Mouse (Mus musculus) MEL-GATA-1-ER (cell line): ENCODE results near the gene Kank4.

Experiments used
- DNase-seq: peaks from one replicate; pipeline ENCODE4 v3.0.0-alpha.2; 2012; ENCODE audit warnings: low read depth; ENCODE audit errors: extremely low read depth

Gene Kank4

DNA sequence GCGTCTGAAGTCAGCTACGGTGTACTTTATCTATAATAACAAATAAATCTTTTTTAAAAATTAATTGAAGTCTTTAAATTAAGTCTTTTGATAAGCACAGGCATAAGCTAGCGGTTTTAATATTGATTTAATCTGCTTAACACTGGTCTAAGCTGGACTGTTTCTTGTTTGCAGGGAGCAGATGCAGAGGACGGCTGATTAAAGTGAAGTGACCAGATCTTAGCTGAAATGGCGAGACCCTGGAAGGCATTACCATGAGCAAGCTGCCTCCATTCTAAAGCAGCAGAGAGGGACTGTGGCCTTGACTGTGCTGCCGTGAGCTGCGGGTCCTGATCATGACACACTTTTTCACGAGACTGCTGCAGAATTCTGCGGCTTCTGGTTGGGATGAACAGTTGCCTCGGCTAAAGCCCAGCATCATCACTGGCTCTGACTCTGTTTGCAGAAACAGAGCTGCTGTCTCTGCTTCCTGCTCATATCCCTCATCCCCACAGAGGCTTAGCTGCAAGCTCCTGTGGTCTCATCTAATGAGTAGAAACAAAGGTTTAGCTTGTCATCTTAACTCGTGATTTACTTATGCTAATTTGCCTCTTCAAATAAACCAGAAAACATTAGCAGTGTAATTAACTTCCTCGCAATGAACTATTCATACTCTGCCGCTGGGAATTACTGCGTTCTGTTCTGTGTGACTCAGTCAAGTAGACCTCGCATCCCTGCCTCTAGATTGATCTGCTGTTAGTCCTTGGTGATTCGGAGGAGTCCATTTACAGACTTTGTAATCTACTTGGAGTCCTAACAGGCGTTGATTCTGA, 99.4 kb downstream of the Kank4 start:
- DNase-seq = no peak

DNA sequence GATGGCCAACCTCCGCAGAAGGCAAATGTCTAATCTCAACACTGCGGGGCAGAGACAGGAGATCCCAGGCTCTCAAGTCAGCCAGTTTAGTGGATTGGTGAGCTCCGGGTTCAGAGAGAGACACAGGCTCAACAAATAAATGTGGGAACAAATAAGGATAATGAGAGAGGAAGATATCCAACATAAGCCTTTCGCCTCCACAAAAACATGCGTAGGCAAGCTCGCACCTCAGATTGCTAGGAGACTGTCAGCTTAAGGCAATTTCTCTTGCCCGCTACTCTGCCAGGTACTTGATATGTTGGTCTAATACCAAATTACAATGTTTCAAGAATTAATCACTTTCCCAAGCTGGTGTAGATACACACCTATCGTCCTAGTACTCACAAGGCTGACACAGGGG, 106.4 kb downstream of the Kank4 start:
- DNase-seq = no peak
